Mouse (Mus musculus): ENCODE data around the gene Dnajb14.
A peak's percentile ranks its signal among the peaks of the same experiment; 100 is the strongest.
"Not testable (repeated sequence)": the region's sequence is repeated elsewhere in the genome, so short reads cannot be mapped to it uniquely, and the experiment has no call there.

Gene Dnajb14

GRCm38 (mm10) chr3:137919398-137919797, 51.9 kb downstream of the Dnajb14 start:
- no peak for DNase-seq

- no peak for DNase-seq
Measured at GRCm38 (mm10) chr3:137920594-137920993, 53.1 kb downstream of the Dnajb14 start.

- DNase-seq: no peak
Measured at GRCm38 (mm10) chr3:137927010-137927409, 59.5 kb downstream of the Dnajb14 start.

- DNase-seq: no peak
Measured at GRCm38 (mm10) chr3:137929940-137930339, 62.5 kb downstream of the Dnajb14 start.

GRCm38 (mm10) chr3:137932748-137933147, 65.3 kb downstream of the Dnajb14 start:
- peak; percentile 46 for DNase-seq

GRCm38 (mm10) chr3:137933986-137934385, 66.5 kb downstream of the Dnajb14 start:
- DNase-seq: no peak

GRCm38 (mm10) chr3:137935570-137936525, 68.4 kb downstream of the Dnajb14 start:
- no peak for DNase-seq

- no peak for DNase-seq
Measured at GRCm38 (mm10) chr3:137936541-137936940, 69.1 kb downstream of the Dnajb14 start.

GRCm38 (mm10) chr3:137938608-137939007, 71.1 kb downstream of the Dnajb14 start:
- DNase-seq: peak; percentile 62

GRCm38 (mm10) chr3:137940757-137941156, 73.3 kb downstream of the Dnajb14 start:
- DNase-seq: no peak

GRCm38 (mm10) chr3:137941555-137941954, 74.1 kb downstream of the Dnajb14 start:
- DNase-seq: no peak

- no peak for DNase-seq
Measured at GRCm38 (mm10) chr3:137942098-137942622, 74.7 kb downstream of the Dnajb14 start.

GRCm38 (mm10) chr3:137943737-137944154, 76.3 kb downstream of the Dnajb14 start:
- DNase-seq: no peak

- DNase-seq: no peak
Measured at GRCm38 (mm10) chr3:137946827-137947226, 79.4 kb downstream of the Dnajb14 start.

GRCm38 (mm10) chr3:137947525-137947924, 80.0 kb downstream of the Dnajb14 start:
- no peak for DNase-seq

GRCm38 (mm10) chr3:137950191-137950885, 82.9 kb downstream of the Dnajb14 start:
- no peak for DNase-seq

GRCm38 (mm10) chr3:137951302-137951701, 83.8 kb downstream of the Dnajb14 start:
- DNase-seq: not testable (repeated sequence)

- DNase-seq: no peak
Measured at GRCm38 (mm10) chr3:137951819-137952218, 84.3 kb downstream of the Dnajb14 start.

GRCm38 (mm10) chr3:137952225-137952913, 84.9 kb downstream of the Dnajb14 start:
- DNase-seq: no peak

- DNase-seq: peak; percentile 60
Measured at GRCm38 (mm10) chr3:137952914-137953880, 85.7 kb downstream of the Dnajb14 start.

- DNase-seq: no peak
Measured at GRCm38 (mm10) chr3:137954256-137954916, 86.9 kb downstream of the Dnajb14 start.

All from lung, postnatal 14 days (tissue).